Mouse (Mus musculus): Measurements from ENCODE around the gene Cfc1. TPM values are rescaled to one million over a fixed set of nuclear protein-coding genes. Genes with fewer than 3 reads are reported as not detected.

The Cfc1 gene
- polyA plus RNA-seq, 1 experiment: not detected

GRCm38 (mm10) chr1:34553690-34554089, 18.2 kb downstream of the Cfc1 start:
- H3K27me3 ChIP-seq (replicated peaks; ENCODE audit: control insufficient read depth, insufficient read depth, low read length): no peaks in the 10 kb centered on the region
- H3K4me1 ChIP-seq (ENCODE audit: control insufficient read depth, insufficient read depth, low read length): no peaks in the 10 kb centered on the region
- 70% methylated on average over 1 of the region's 1 CpGs for WGBS
- DNase-seq: no peak
- H3K27ac ChIP-seq (ENCODE audit: insufficient read depth, low read depth, low read length): no peak overlapping the region
- H3K4me3 ChIP-seq (ENCODE audit: insufficient read depth, low read depth, low read length): no peak overlapping the region
- TF ChIP-seq CTCF (conservative IDR thresholded peaks at IDR 0.05; ENCODE audit: insufficient read depth, insufficient read length, low read depth, low read length) (no peak), POLR2A (IDR thresholded peaks at IDR 0.05; ENCODE audit: low read depth, low read length) (no peak)
- H3K36me3 ChIP-seq (ENCODE audit: control insufficient read depth, insufficient read depth, low read length): no peaks in the 10 kb centered on the region

GRCm38 (mm10) chr1:34554275-34554674, 18.8 kb downstream of the Cfc1 start:
- Histone ChIP-seq H3K36me3 (ENCODE audit: control insufficient read depth, insufficient read depth, low read length) (no peaks in the 10 kb centered on the region), H3K4me3 (ENCODE audit: insufficient read depth, low read depth, low read length) (no peak overlapping the region), H3K27ac (ENCODE audit: insufficient read depth, low read depth, low read length) (no peak overlapping the region), H3K27me3 (replicated peaks; ENCODE audit: control insufficient read depth, insufficient read depth, low read length) (no peaks in the 10 kb centered on the region), H3K4me1 (ENCODE audit: control insufficient read depth, insufficient read depth, low read length) (no peaks in the 10 kb centered on the region)
- TF ChIP-seq CTCF (conservative IDR thresholded peaks at IDR 0.05; ENCODE audit: insufficient read depth, insufficient read length, low read depth, low read length): no peak
- no peak for TF ChIP-seq POLR2A (IDR thresholded peaks at IDR 0.05; ENCODE audit: low read depth, low read length)
- no peak for DNase-seq
- WGBS: 83% methylated on average over 7 of the region's 7 CpGs

- H3K36me3 ChIP-seq (ENCODE audit: control insufficient read depth, insufficient read depth, low read length): no peaks in the 10 kb centered on the region
- no peak within 1 kb of the TSS for H3K27ac ChIP-seq (ENCODE audit: insufficient read depth, low read depth, low read length)
- DNase-seq: no peak
- H3K4me1 ChIP-seq (ENCODE audit: control insufficient read depth, insufficient read depth, low read length): no peaks in the 10 kb centered on the region
- H3K4me3 ChIP-seq (ENCODE audit: insufficient read depth, low read depth, low read length): no peak within 1 kb of the TSS
- H3K27me3 ChIP-seq (replicated peaks; ENCODE audit: control insufficient read depth, insufficient read depth, low read length): no peaks in the 10 kb centered on the region
- WGBS: 90% methylated on average over 15 of the region's 15 CpGs
- TF ChIP-seq CTCF (conservative IDR thresholded peaks at IDR 0.05; ENCODE audit: insufficient read depth, insufficient read length, low read depth, low read length) (no peak), POLR2A (IDR thresholded peaks at IDR 0.05; ENCODE audit: low read depth, low read length) (no peak)
Measured at GRCm38 (mm10) chr1:34560843-34561242, 25.4 kb downstream of the Cfc1 start, which contains the start of gene Prss40. Gene Prss40 (minus strand): TSS chr1:34560943.

- Histone ChIP-seq H3K27ac (ENCODE audit: insufficient read depth, low read depth, low read length) (no peak overlapping the region), H3K36me3 (ENCODE audit: control insufficient read depth, insufficient read depth, low read length) (no peaks in the 10 kb centered on the region)
- DNase-seq: no peak
Measured at GRCm38 (mm10) chr1:34564383-34565045, 29.1 kb downstream of the Cfc1 start.

GRCm38 (mm10) chr1:34568120-34568519, 32.7 kb downstream of the Cfc1 start:
- TF ChIP-seq POLR2A (IDR thresholded peaks at IDR 0.05; ENCODE audit: low read depth, low read length) (no peak), CTCF (conservative IDR thresholded peaks at IDR 0.05; ENCODE audit: insufficient read depth, insufficient read length, low read depth, low read length) (no peak)

More at GRCm38 (mm10) chr1:34564383-34565045, 29.1 kb downstream of the Cfc1 start:
- no peak for TF ChIP-seq POLR2A (IDR thresholded peaks at IDR 0.05; ENCODE audit: low read depth, low read length)
- TF ChIP-seq CTCF (conservative IDR thresholded peaks at IDR 0.05; ENCODE audit: insufficient read depth, insufficient read length, low read depth, low read length): no peak
- Histone ChIP-seq H3K27me3 (replicated peaks; ENCODE audit: control insufficient read depth, insufficient read depth, low read length) (no peaks in the 10 kb centered on the region), H3K4me1 (ENCODE audit: control insufficient read depth, insufficient read depth, low read length) (no peaks in the 10 kb centered on the region), H3K4me3 (ENCODE audit: insufficient read depth, low read depth, low read length) (no peak overlapping the region)
- WGBS: 69% methylated on average over 8 of the region's 8 CpGs

GRCm38 (mm10) chr1:34569876-34570275, 34.4 kb downstream of the Cfc1 start:
- Histone ChIP-seq H3K4me1 (ENCODE audit: control insufficient read depth, insufficient read depth, low read length) (no peaks in the 10 kb centered on the region), H3K27me3 (replicated peaks; ENCODE audit: control insufficient read depth, insufficient read depth, low read length) (no peaks in the 10 kb centered on the region; the same call in 1 of the 2 replicates), H3K36me3 (ENCODE audit: control insufficient read depth, insufficient read depth, low read length) (no peaks in the 10 kb centered on the region), H3K4me3 (ENCODE audit: insufficient read depth, low read depth, low read length) (no peak overlapping the region), H3K27ac (ENCODE audit: insufficient read depth, low read depth, low read length) (no peak overlapping the region)
- no peak for DNase-seq
- TF ChIP-seq CTCF (conservative IDR thresholded peaks at IDR 0.05; ENCODE audit: insufficient read depth, insufficient read length, low read depth, low read length): no peak
- no peak for TF ChIP-seq POLR2A (IDR thresholded peaks at IDR 0.05; ENCODE audit: low read depth, low read length)
- 85% methylated on average over 2 of the region's 2 CpGs for WGBS

More at GRCm38 (mm10) chr1:34568120-34568519, 32.7 kb downstream of the Cfc1 start:
- Histone ChIP-seq H3K27ac (ENCODE audit: insufficient read depth, low read depth, low read length) (no peak overlapping the region), H3K36me3 (ENCODE audit: control insufficient read depth, insufficient read depth, low read length) (no peaks in the 10 kb centered on the region), H3K4me1 (ENCODE audit: control insufficient read depth, insufficient read depth, low read length) (no peaks in the 10 kb centered on the region), H3K27me3 (replicated peaks; ENCODE audit: control insufficient read depth, insufficient read depth, low read length) (no peaks in the 10 kb centered on the region; the same call in 1 of the 2 replicates), H3K4me3 (ENCODE audit: insufficient read depth, low read depth, low read length) (no peak overlapping the region)
- DNase-seq: no peak
- 92% methylated on average over 2 of the region's 2 CpGs for WGBS

- WGBS: 39% methylated on average over 6 of the region's 6 CpGs
- TF ChIP-seq CTCF (conservative IDR thresholded peaks at IDR 0.05; ENCODE audit: insufficient read depth, insufficient read length, low read depth, low read length): no peak
- no peak for TF ChIP-seq POLR2A (IDR thresholded peaks at IDR 0.05; ENCODE audit: low read depth, low read length)
- H3K4me3 ChIP-seq (ENCODE audit: insufficient read depth, low read depth, low read length): no peak overlapping the region
- DNase-seq: no peak
- no peak overlapping the region for H3K27ac ChIP-seq (ENCODE audit: insufficient read depth, low read depth, low read length)
- no peaks in the 10 kb centered on the region for H3K4me1 ChIP-seq (ENCODE audit: control insufficient read depth, insufficient read depth, low read length)
- H3K27me3 ChIP-seq (replicated peaks; ENCODE audit: control insufficient read depth, insufficient read depth, low read length): no peaks in the 10 kb centered on the region; the same call in 1 of the 2 replicates
- no peaks in the 10 kb centered on the region for H3K36me3 ChIP-seq (ENCODE audit: control insufficient read depth, insufficient read depth, low read length)
Measured at GRCm38 (mm10) chr1:34571431-34571830, 36.0 kb downstream of the Cfc1 start.

All from kidney, adult 2 months (tissue).